15 mouse cellular contexts compared by ENCODE assay signal in the genomic region with DNA sequence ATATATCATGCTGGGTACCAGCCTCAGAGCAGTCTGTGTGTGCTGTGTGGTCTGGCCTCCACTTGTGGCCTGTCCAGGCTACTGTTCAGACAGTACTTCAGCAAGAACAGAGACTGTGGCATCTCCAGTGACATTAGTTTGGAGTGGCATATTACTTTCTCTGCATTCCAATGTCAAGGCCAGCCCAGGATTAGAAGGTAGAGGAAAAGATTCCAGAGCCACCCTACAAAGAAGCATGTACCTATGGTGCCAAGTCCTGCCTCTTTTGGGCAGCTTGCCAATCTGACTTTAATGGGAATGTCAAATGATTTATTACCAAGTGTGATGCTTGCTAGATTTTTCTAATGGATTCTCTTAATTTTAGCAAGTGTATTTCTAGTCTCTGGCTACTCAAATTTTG. TPM values are rescaled to one million over a fixed set of nuclear protein-coding genes. Genes with fewer than 3 reads are reported as not detected.
DNase-seq lines count a peak whose midpoint lies in the region; ATAC-seq and TF ChIP-seq lines count a peak whose summit lies in the region.
"Had no signal": no experiment of that assay in that cellular context is flagged by ENCODE, and none has a peak within 500 bp of the region (broad histone marks: within the 10 kb centered on the region; RNA-seq: fewer than 3 reads in every experiment).

No protein-coding gene starts in this region.

- H3K27me3 ChIP-seq in heart, postnatal 0 days (ENCODE audit: control insufficient read depth, insufficient read depth, low read length), result no peaks in the 10 kb centered on the region
- no peaks in the 10 kb centered on the region for H3K27me3 ChIP-seq in neural tube, embryonic 13.5 days
- H3K27me3 ChIP-seq: embryonic facial prominence, embryonic 13.5 days; lung, embryonic 15.5 days had no signal

- no peak for TF ChIP-seq CTCF in heart, postnatal 0 days (IDR thresholded peaks at IDR 0.05; ENCODE audit: low read depth)
- TF ChIP-seq CTCF in brain, embryonic 14.5 days (IDR thresholded peaks at IDR 0.05; ENCODE audit: borderline replicate concordance, extremely low read depth, insufficient read depth, insufficient read length), result no peak

- intact Hi-C loops in heart, postnatal 10 days (cut with DNase I), result no loop called here

- H3K4me3 ChIP-seq in heart, postnatal 0 days (ENCODE audit: low read depth, low read length), result no peak overlapping the region
- no peak overlapping the region for H3K4me3 ChIP-seq in neural tube, embryonic 13.5 days
- H3K4me3 ChIP-seq: embryonic facial prominence, embryonic 13.5 days; heart, embryonic 10.5 days; lung, embryonic 15.5 days had no signal

- no peak for TF ChIP-seq POLR2A in brain, embryonic 14.5 days (IDR thresholded peaks at IDR 0.05; ENCODE audit: borderline replicate concordance, extremely low read depth, insufficient read depth, insufficient read length, poor library complexity, severe bottlenecking)

- no peak for DNase-seq in heart, postnatal 0 days (ENCODE audit: low spot score)
- no peak for DNase-seq in heart, postnatal 10 days
- no peak for DNase-seq in neural tube, embryonic 10.5 days (ENCODE audit: extremely low spot score, low spot score)
- peak; percentile 55 for DNase-seq in brain, embryonic 14.5 days (ENCODE audit: low read depth)
- DNase-seq in kidney, postnatal 36 days, result peak; percentile 59 to 74
- no peak for DNase-seq in spleen, postnatal 4 days (ENCODE audit: low spot score in 2 of 2)
- no peak for DNase-seq in layer of hippocampus, postnatal 25 days (ENCODE audit: extremely low spot score in 1 of 2, low spot score in 1 of 2)
- DNase-seq: cerebellum, adult 8-10 months; midbrain, embryonic 14.5 days had no signal

- ATAC-seq in heart, postnatal 0 days (ENCODE audit: insufficient read depth, low read depth), result peak; percentile 51
- no peak for ATAC-seq in neural tube, embryonic 13.5 days (ENCODE audit: low read depth)

- no peak for TF ChIP-seq EP300 in heart, postnatal 0 days (IDR thresholded peaks at IDR 0.05; ENCODE audit: low read depth)

- H3K4me2 ChIP-seq in heart, postnatal 0 days (ENCODE audit: low read depth, low read length), result no peak overlapping the region
- no peak overlapping the region for H3K4me2 ChIP-seq in neural tube, embryonic 13.5 days
- H3K4me2 ChIP-seq: embryonic facial prominence, embryonic 13.5 days; lung, embryonic 15.5 days had no signal

- H3K36me3 ChIP-seq in heart, postnatal 0 days (replicated peaks; ENCODE audit: control insufficient read depth, insufficient read depth, low read length), result no peaks in the 10 kb centered on the region
- no peaks in the 10 kb centered on the region for H3K36me3 ChIP-seq in neural tube, embryonic 13.5 days
- H3K36me3 ChIP-seq: embryonic facial prominence, embryonic 13.5 days; heart, embryonic 10.5 days; lung, embryonic 15.5 days had no signal

- H3K9ac ChIP-seq in heart, postnatal 0 days (replicated peaks; ENCODE audit: low read depth, low read length), result no peak overlapping the region
- no peak overlapping the region for H3K9ac ChIP-seq in neural tube, embryonic 13.5 days
- H3K9ac ChIP-seq: embryonic facial prominence, embryonic 13.5 days; lung, embryonic 15.5 days had no signal

- H3K27ac ChIP-seq in heart, postnatal 0 days (ENCODE audit: low read depth), result no peak overlapping the region
- 0 out of 2 replicates have a peak overlapping the region, but pooled peaks have one; percentile 13 for H3K27ac ChIP-seq in neural tube, embryonic 13.5 days (replicated peaks)
- H3K27ac ChIP-seq: embryonic facial prominence, embryonic 13.5 days; heart, embryonic 10.5 days; lung, embryonic 15.5 days had no signal

- no peaks in the 10 kb centered on the region; the same call in 1 of the 2 replicates for H3K4me1 ChIP-seq in heart, postnatal 0 days (ENCODE audit: control insufficient read depth, insufficient read depth)
- peaks cover 16% of the 10 kb centered on the region for H3K4me1 ChIP-seq in neural tube, embryonic 13.5 days (replicated peaks)
- H3K4me1 ChIP-seq: embryonic facial prominence, embryonic 13.5 days; heart, embryonic 10.5 days; lung, embryonic 15.5 days had no signal

- 0 out of 2 replicates have a peak, but pooled peaks cover 5% of the 10 kb centered on the region for H3K9me3 ChIP-seq in heart, postnatal 0 days (replicated peaks; ENCODE audit: control insufficient read depth, low read length)
- no peaks in the 10 kb centered on the region for H3K9me3 ChIP-seq in neural tube, embryonic 13.5 days
- H3K9me3 ChIP-seq: embryonic facial prominence, embryonic 13.5 days; heart, embryonic 10.5 days; lung, embryonic 15.5 days had no signal

RNA-seq across cellular contexts. Expression of gene Nps, which starts 54.6 kb away (rescaled TPM):
- not detected in 2 replicates for total RNA-seq in heart, postnatal 0 days (2014; rRNA removed; ENCODE audit: low replicate concordance)
- 0.14 TPM in 1 of 2 replicates, not detected in the other for polyA plus RNA-seq in heart, postnatal 0 days (2015; fragmentation: Nextera tagmentation; extraction: Ambion mirVana)
- not detected for total RNA-seq in heart, postnatal 10 days (2021)
- not detected in 2 replicates for polyA plus RNA-seq in neural tube, embryonic 13.5 days (2015; fragmentation: Nextera tagmentation; extraction: Ambion mirVana)
- 0.10 and 0.11 TPM in 2 replicates for polyA plus RNA-seq in brain, embryonic 14.5 days (2012; rRNA removed)
- not detected for total RNA-seq in layer of hippocampus, postnatal 25 days (2021)
- total RNA-seq: layer of hippocampus, adult 18-20 months; left cerebral cortex, postnatal 36 days had no signal
- polyA plus RNA-seq: heart, embryonic 10.5 days; midbrain, embryonic 14.5 days had no signal

Comparison
In these comparisons a context has a peak if more than half of its experiments do, and no peak if none do; other contexts are left out.
1. DNase-seq: peak in brain, embryonic 14.5 days (single experiment) and kidney, postnatal 36 days (2 of 2); none in heart, postnatal 0 days (single experiment), heart, postnatal 10 days (0 of 2), neural tube, embryonic 10.5 days (single experiment), spleen, postnatal 4 days (0 of 2) and layer of hippocampus, postnatal 25 days (0 of 2).